Mouse (Mus musculus) common myeloid progenitor, adult 5-6 weeks (primary cell): ENCODE measurements around the gene Adamts7. TPM values are rescaled to one million over a fixed set of nuclear protein-coding genes. Genes with fewer than 3 reads are reported as not detected.

ENCODE experiments used
- ATAC-seq: replicated peaks from 2 replicates; pipeline ENCODE4 v1.8.0; 2016; ENCODE audit warnings: low read depth, mild to moderate bottlenecking, moderate TSS enrichment, inconsistent platforms; ENCODE audit not compliant: poor library complexity, severe bottlenecking
- total RNA-seq: library from RNA; stranded (forward); fragments of 200-1000, 187-1606 nt; gene quantifications from 2 replicates; pipeline ENCODE4 v1.2.3, GENCODE M21; 2017

Adamts7 gene
- not detected in 2 replicates for total RNA-seq

DNA sequence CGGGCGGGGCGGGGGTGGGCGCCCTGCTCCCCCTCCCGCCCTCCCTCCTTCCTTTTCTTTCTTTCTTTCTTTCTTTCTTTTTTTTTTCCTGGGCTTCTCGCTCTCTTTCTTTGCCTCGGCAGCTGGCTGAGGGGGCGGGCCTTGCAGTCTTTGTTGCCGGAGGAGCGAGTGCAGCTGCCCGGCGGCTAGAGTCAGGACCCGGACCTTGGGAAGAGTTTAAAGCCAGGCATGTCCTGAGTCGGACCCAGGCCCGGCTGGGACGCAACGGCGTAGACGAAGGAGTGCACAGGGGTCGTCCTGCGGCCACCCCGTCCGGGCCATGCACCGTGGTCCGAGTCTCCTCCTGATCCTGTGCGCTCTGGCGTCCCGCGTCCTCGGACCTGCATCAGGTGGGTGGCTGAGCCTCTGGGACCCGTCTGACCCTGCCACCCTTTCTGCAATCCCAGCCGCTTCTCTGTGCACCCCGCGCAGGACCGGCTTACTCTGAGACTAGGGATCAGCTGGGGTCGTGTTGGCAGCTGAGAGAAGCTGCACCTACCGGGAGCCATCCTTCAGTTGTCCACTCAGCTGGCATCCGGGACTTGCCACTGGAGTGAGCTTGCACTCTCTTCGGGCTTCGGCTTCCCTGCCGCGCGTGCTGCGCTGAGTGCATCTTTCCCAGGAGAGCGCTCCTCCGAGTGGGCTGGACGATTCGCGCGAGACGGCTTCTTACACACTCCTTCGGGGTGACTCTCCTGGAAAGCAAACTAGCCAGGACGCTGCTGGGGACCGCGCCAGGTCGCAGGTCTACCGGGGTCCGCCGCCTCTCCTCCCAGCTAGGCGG, at the start of gene Adamts7:
Adamts7 (plus strand) TSS at position 144 of the 823 bp plus-strand sequence.
- peak; percentile 58 for ATAC-seq

DNA sequence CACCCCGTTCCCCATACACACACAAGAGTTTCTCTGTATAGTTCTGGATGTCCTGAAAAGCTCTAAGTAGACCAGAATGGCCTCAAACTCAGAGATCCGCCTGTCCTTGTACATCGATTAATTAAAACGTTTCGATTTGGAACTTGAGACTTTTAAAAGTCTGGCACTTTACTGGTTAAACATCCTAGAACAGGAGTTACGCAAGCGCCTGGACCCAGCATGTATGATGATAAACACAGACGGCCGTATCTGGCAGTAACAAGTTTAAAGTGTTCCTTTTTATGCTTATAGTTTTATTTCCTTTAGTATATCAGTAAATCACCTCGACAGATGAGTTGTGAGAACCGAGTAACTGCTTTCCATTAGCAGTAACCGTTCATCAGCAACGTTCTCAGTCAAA, 49.7 kb upstream of the Adamts7 start:
- peak; percentile 3; the same call in 1 of the 2 replicates for ATAC-seq

DNA sequence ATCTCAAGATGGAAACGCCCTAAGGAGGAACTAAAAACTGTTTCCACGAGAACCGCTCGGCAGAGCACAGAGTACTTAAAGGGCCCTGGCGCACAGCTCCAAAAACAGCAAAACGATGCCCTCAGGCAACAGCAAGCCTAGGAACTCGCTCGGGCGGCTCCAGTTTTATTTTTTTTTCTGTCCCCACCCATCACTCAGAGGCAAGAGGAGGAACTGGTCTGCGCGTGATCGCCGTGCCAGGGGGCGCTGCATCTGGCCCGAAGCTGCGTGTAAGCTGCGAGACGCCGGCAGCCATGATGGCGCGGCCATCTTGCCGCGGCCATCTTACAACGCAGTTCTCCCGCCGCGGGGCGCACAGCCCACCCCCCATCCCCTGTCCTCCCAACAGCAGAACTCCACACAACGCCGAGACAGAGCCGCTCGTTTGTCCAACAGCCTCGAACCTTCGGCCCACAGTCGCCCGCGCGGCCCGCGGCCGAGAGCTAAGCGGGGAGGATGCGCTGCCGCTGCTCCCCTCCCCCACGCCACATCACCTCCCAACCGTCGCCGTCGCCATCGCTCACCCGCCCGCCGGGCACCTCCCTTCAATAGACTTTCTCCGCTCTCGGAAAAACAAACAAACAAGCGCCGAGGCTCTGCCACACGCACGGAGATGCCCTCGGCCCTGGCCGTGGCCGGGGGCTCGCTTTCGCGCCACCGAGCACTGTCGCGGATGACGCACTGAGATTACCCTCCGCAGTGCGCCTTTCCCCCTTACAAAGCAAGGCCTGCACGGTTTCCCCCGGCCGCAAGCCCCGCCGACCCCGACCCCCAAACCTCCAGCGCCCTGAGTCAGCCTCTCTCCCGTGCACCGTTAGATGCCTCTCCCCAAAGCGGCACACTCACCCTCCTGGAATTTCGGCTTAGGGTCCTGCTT, 49.0 kb upstream of the Adamts7 start:
- peak; percentile 82 for ATAC-seq

DNA sequence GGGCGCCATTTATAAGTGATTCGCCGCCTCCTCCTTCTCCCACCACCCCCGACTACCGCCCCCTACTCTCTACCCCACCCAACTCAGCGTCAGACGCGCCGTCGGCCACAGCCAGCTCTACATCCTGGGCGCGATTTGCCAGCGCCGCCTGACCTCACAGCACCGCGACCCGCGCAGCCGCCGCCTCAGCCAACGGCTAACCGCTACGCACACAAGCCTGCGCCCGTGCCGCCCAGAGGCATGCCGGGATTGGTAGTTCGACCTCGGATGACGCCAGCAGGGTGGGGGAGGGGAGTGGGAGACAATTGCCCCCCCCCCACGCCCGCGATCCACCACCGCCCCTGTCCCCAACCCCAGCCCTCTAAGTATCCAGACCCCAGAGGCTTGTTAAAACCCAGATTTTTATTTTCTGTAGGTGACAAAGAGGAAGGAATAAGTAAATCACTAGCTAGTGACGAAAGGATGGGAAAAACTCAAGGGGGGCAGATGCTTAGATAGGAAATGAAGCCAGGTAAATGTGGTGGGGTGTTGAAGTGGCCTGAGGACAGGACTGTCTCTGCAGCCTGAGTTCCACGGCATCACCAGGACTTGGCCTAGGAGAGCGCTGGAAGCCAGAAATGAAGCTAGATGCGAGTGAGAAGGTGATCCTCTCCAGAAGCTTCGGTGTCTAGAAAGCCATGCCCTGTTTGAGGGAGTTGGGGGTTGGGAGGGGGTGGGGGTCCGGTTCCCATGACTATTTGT, 48.1 kb upstream of the Adamts7 start, which contains the start of gene Morf4l1:
Morf4l1 (minus strand) TSS at position 208 of the 741 bp plus-strand sequence.
- ATAC-seq, result peak; percentile 85

DNA sequence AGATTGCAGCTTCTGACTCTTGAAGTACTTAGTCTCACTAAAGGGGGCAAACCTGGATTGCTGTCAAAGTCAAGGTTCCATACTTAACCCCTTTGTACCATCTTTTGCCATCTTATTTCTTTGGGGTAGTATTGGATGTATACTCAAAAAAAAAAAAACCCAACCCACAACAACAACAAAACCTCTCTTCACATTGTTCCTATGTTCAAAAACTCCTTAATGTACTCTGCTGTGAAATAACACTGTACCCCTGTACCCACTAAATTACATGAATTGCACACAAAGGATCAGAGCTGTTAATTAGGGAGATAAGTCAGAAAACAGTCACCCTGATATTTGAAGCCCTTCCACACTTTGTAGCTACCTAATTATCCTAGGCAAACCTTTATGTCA, 47.6 kb upstream of the Adamts7 start:
- ATAC-seq, result no peak

DNA sequence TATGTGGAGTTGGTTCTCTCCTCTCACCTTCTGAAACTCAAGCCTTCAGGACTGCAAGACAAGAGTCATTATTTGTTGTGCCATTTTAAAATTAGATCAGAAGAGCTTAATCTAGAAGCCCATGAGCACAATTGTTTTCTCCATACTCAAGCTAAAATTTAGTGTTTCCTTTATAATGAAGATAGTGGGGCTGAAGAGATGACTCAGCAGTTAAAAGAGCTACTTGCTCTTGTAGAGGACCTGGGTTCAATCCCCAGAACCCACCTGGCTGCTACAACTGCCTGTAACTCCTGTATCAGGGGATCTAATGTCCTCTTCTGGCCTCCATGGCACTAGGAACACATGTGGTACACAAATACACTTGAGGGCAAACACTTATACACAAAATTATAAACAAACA, 45.6 kb upstream of the Adamts7 start:
- ATAC-seq, result no peak

DNA sequence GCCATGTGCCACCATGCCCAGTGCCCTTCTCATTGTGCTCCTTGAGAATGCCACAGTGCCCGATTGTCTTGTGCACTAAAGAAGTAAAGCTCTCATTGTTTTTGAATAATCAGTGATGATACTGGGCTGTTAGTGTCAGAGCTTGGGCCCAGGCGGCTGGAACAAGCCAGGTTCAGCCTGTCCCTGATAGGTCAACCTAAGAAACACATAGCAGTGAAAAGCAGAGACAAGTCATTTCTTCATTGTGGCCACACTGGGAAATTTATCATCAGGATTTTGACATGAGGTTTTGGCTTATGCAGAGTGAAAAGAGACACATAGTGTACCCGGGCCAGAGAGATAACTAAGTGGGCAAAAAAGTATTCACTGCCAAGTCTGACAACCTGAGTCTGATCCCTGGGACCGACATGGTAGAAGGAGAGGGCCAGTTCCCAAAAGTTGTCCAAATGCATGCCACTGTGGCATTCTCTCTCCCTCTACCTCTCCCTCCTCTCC, 40.6 kb upstream of the Adamts7 start:
- ATAC-seq, result peak; percentile 20

DNA sequence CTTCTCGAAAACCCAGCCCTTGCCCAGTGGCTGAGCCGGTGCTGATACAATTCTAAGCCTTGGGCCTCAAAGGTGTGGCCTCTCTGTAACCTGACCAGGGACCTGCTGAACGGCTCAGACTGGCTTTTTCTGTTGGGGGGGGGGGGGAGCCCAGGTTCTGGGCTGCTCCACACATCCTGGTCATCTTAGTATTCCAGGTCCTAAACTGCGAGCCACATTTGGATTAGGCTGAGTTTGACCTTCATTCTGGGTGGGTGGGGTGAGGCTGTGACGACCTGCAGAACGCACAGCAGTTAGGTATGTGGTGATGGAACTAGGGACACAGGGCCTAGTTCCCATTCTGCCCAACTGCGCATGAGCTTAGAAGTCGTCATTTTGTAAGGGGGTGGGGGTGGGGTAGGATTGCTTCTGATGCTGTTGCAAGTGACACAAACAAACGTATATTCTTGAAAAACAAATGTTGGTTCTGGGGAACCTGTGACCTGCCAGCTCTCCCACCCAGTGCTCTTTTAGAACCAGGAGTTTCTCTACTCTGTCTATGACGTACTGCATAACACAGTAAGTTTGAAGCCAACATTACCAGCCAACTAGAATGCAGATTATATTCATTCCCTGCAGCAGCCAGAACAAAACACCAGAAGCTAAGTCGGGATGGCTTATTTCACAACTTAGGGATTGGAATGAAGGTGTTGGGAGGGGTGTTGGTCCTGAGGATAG, 38.6 kb upstream of the Adamts7 start:
- ATAC-seq, result no peak

DNA sequence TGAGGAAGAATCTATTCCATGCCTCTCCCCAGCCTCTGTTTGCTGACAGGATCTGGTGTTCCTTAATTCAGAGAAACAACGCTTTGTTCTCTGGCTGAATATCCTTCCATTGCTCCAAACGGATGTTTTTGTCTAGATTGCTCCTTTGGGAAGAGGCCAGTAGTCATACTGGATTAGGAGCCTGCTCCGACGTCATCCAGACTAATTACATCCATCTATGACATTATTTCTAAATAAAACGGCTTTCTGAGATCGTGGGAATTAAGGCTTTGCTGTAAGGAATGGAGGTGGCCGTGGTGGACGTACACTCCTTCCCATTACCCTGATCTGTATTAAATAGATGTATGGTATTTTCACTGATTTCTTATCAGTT, 38.0 kb upstream of the Adamts7 start:
- ATAC-seq, result no peak

DNA sequence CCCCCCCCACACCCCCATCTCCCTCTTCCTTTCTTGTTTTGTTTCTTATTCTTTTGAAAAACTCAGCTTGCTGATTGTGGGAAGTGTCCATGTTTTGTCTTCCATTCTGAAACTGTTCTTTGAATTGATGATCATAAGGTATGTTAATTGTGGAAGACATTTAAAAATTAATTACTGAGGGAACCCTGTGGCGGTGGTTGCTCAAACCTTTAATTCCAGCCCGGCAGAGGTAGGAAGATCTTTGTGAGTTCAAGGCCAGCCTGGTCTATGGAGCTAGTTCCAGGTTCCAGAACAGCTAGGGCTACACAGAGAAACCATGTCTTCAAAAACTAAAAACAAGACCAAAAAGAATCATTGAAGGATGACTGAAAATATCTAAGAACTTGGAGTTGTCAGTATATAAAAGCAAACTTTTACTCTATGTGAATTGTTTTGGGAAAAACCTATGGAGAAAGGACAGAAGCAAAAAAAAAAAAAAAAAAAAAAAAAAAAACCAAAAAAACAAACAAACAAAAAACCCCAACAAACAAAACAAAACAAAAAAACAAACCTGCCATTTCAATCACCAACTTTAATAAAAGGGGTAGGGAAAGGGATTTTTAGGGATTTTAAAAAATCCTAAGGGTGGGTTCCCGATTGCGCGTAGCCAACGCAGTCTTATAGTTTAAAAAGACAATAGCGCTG, 37.3 kb upstream of the Adamts7 start:
- ATAC-seq, result no peak

DNA sequence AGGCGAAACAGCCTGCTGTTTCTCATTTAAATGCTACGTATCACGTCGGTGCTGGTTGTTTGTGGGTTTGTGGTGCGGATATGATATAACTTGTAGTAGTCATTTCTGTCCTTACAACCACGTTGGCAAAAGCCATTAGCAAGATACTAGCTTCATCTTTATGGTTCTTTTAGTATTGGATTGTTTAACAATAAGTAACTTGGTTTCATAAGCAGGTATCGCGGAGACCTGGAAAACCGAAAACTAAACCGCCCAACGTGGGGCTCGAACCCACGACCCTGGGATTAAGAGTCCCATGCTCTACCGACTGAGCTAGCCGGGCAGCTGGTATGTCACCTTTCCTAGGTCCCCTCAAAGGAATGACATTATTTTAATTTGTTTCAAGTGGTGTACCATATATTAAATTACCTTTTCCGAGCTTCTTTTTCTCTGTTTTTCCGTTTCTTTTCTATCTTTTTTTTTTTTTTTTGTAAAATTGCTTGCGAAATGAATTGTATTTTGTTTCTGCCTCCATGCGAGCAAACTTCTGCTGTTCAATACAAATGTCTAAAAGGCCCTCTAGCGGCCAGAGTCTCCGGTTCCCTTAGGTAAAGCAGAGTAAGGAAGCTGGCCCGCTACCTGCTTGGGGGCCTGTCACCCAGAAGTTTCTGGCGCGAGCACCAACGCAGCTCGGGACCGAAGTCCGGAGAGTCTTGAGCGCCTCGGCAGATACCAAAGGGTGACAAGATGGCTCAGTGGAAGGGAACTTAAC, 36.4 kb upstream of the Adamts7 start:
- peak; percentile 88 for ATAC-seq

DNA sequence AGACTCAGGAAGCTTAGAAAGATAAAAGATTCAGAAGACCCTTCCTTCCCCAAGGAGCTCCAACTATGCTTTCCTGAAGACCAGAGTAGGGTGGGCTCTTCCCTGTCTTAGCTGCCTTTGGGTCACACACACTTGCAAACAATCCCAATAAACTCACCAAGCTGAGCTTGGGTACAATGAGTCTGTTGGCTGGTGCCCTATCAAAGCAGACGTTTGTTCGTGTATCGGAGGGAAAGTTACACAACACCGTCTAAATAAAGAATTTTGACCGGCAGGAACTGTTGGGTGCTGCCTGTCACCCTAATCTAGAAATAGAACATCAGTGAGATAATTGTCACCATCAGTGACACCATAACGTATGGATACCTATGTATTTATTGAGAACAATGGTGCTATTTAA, 35.7 kb upstream of the Adamts7 start:
- no peak for ATAC-seq

DNA sequence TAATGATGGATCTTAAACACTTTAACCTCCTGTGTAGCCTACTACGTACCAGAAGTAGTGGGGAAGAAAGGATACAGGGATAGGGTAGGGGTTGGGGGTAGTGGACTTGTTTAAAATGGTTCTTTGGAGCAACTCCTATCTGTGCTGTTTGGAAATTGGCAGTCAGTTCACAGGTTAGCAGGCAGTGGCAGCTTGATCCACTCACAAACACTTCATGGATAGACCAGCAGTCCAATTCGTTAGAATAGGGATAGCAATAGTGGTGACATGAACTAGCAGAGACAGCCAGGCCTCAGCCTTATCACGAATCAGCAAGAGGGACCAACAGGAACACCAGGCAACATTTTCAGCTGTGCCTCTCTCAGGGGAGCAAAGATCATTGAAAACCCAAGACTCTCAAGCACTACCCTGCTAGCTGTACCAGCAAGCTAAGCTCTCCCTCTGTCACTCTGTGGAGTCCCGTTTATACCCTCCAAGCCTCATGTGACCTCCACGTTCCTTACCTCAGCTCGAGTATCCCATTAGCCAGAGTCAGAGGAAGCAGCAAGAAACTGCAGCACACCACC, 34.1 kb upstream of the Adamts7 start:
- ATAC-seq, result no peak

DNA sequence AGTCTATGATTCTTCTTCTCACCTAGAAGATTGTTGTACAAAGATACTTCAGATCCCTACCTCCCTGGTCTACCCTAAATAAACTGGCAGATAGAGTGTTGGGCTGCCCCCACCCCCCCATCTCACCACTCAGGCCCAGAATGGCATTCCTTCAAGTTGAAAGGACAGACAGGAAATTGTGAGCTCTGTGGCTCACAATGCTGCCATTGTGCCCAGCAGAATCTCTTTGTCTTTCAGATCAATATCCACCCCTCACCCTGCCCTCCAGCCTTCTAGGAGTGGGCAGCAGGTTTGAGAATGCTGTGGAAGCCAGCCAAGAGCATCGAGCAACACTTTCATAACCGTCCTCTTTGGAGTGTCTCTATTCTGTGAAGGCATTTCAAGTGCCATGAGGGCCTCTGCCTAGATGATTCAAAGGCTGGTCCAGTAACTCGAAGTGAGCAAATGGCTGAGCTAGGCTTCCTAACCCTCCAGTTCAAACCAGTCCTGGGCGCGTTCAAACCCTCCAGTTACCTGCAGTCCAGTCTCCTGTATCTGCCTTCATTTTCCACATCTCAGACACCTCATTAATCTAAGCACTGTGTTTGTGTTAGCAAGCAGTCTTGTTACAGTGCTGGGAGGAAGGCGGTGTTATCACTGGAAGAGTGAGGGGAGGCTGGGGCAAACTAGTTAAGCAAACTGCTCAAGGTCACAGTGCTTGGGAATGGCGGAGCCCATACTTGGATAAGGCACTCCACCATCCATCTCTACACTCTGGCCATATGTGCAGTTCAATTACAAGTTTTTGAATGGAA, 29.1 kb upstream of the Adamts7 start:
- no peak for ATAC-seq

DNA sequence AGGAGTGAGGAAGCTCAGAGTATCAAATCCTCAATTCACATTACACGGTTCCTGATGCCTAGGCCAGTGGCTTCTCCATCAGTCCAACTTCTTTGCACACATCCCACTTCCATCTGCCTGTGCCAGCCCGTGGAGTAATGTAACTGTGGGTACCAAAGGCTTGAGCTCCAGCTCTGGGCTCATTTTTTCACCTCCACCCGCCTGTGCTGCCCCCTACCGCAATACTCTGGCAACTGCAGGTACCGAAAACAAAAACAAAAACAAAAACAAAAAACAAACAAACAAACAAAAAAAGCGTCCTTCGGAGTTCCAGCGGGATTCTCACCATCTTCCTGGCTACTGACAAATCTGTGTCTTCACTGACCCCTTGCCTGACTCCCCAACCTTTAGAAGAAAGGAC, 27.4 kb upstream of the Adamts7 start:
- ATAC-seq, result no peak

DNA sequence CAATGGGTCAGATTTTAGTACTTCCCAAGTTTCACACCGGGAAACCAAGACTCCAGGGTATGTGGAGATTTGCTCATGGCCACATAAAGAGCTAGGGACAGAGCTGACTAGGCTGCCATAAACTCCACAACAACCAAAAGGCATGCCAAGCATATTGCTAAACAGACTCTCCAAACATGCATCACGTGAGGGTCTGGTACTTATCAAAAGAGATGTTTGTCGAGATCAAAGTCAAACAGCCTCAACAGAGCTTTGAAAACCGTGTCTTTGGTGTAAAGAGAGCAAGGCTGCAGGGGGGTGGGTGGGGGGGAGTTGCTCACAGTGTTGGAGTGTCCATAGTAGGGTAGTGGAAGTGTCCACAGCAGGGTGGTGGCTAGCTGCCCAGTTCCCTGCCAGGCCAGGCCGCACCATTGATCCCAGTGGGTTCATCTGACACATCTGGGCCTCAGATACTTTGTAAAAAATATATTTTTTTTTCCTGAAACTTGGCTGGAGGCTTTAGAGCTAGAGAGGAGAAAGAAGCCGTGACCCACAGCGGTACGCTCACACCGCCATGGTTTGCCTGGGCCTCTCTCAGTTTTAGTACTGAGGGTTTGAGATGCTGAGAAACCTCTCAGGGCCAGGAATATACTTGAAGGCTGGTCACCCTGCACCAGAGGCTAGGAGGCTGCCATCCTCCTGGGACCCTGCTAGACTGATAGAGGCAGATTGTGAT, 26.7 kb upstream of the Adamts7 start:
- ATAC-seq, result no peak

DNA sequence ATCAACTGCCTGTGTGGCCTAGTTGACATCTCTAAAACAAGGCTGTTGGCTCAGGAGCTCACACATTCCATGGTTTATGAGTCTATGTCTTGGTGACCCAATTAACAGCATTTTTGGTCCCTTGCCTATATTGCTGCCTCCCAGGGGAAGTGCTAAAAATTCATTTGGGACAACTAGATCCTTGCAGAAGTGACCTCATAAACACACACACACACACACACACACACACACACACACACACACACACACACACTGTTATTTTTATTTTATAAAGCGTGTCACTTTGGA, 26.2 kb upstream of the Adamts7 start:
- no peak for ATAC-seq
